Mouse (Mus musculus) spleen, embryonic (tissue): ENCODE measurements around the gene Cnn1.

Experiments used
- CTCF ChIA-PET: fragments of 350-600 bp; sonication (Branson Sonifier 250); formaldehyde crosslinking; loops from one replicate; lab custom pipeline; 2022; lab: Charles Lee

Cnn1 gene

GRCm38 (mm10) chr9:22155614-22156013, 56.6 kb downstream of the Cnn1 start:
- CTCF ChIA-PET: no interaction called here

GRCm38 (mm10) chr9:22156497-22157245, 57.7 kb downstream of the Cnn1 start, which contains the start of gene Pigyl:
TSS of gene Pigyl (plus strand) at chr9:22156846.
- CTCF ChIA-PET: interaction anchor here (0.6 to 0.7 kb wide), 3 partner anchors 68 to 255 kb away, joined by 3 to 6 read pairs (median 3); partner anchors contain the start of gene Zfp599

GRCm38 (mm10) chr9:22157516-22158265, 58.7 kb downstream of the Cnn1 start:
- CTCF ChIA-PET: interaction anchor here (0.6 to 1.1 kb wide), 2 partner anchors 62 to 251 kb away, joined by 4 to 7 read pairs; no protein-coding TSS in a partner anchor
